Mouse (Mus musculus): ENCODE results near the gene Insr. TPM values are rescaled to one million over a fixed set of nuclear protein-coding genes. Genes with fewer than 3 reads are reported as not detected.
"Not testable (repeated sequence)": the region's sequence is repeated elsewhere in the genome, so short reads cannot be mapped to it uniquely, and the experiment has no call there.

Insr gene
- polyA plus RNA-seq, 1 experiment = 22.0 TPM

DNA sequence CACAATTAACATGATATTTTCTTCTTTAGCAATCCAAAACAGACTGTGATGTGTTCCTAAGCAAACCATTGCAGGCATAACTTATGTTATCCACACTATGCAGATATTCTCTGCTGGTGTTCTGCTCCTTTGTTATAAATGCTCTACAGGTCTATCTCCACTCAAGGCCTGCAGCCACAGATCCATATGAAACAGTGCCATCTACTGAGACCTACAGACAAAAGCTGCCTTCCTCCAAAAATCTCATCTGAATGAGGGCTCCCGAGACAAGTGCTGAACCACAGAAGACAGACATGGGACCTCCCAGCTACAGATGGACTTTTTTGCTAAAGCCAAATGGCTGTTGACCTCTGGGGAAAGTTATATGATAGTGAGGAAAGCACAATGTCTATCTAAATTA lies 132.9 kb downstream of the Insr start:
- TF ChIP-seq CTCF (IDR thresholded peaks at IDR 0.05; ENCODE audit: borderline replicate concordance, control insufficient read depth, extremely low read depth, insufficient read depth, low read length, poor library complexity) (no peak), POLR2A (IDR thresholded peaks at IDR 0.05; ENCODE audit: control insufficient read depth, extremely low read depth, insufficient read depth, low read length, poor library complexity) (no peak)
- Histone ChIP-seq H3K4me3 (ENCODE audit: control insufficient read depth, insufficient read depth, low read length) (no peak overlapping the region), H3K4me1 (replicated peaks; ENCODE audit: control insufficient read depth, insufficient read depth, low read length) (no peaks in the 10 kb centered on the region), H3K27me3 (ENCODE audit: control insufficient read depth, insufficient read depth, low read length) (no peaks in the 10 kb centered on the region), H3K36me3 (ENCODE audit: control insufficient read depth, insufficient read depth, low read length) (no peaks in the 10 kb centered on the region), H3K27ac (ENCODE audit: control insufficient read depth, insufficient read depth, low read length) (no peak overlapping the region)
- WGBS = 56% methylated on average over 1 of the region's 1 CpGs
- DNase-seq = no peak

DNA sequence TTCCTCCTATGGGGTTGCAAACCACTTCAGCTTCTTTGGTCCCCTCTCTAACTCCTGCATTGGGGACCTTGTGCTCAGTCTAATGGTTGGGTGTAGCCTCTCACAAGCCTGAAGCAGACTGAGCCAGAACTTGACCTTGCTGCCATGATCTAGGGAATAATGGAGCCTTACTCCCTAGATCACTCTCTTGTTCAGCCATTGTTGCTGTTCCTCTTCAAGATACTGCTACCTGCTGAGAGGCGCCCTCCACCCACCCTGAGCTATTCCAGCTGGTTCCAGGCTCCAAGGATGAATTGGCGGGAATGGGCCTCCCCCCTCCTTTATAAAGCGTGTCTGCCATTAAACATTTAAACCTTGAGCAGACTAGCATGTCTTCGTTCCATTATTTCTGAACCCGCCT lies 179.0 kb downstream of the Insr start:
- H3K4me1 ChIP-seq (replicated peaks; ENCODE audit: control insufficient read depth, insufficient read depth, low read length); DNase-seq; H3K27ac ChIP-seq (ENCODE audit: control insufficient read depth, insufficient read depth, low read length); H3K36me3 ChIP-seq (ENCODE audit: control insufficient read depth, insufficient read depth, low read length); H3K4me3 ChIP-seq (ENCODE audit: control insufficient read depth, insufficient read depth, low read length); H3K27me3 ChIP-seq (ENCODE audit: control insufficient read depth, insufficient read depth, low read length): not testable (repeated sequence)
- 93% methylated on average over 5 of the region's 5 CpGs for WGBS

Other genes with a start within 250 kb of the Insr start
- gene A430078G23Rik, start 73.8 kb upstream of the Insr start, polyA plus RNA-seq (2012; rRNA removed) = 30.2 and 30.7 TPM in 2 replicates
- 120 and 122 TPM in 2 replicates for gene Arhgef18, start 113.4 kb upstream of the Insr start, polyA plus RNA-seq (2012; rRNA removed)
- gene Pex11g, start 188.1 kb upstream of the Insr start, polyA plus RNA-seq (2012; rRNA removed) = 3.1 TPM in 2 replicates
- 0.20 TPM in 1 of 2 replicates, not detected in the other for gene Tex45, start 191.2 kb upstream of the Insr start, polyA plus RNA-seq (2012; rRNA removed)
- gene Zfp358, start 213.5 kb upstream of the Insr start, polyA plus RNA-seq (2012; rRNA removed) = 75.9 and 76.7 TPM in 2 replicates
- 312 and 481 TPM in 2 replicates for gene Mcoln1, start 220.8 kb upstream of the Insr start, polyA plus RNA-seq (2012; rRNA removed)
- 56.1 and 61.6 TPM in 2 replicates for gene Pnpla6, start 235.8 kb upstream of the Insr start, polyA plus RNA-seq (2012; rRNA removed)

Data from thymus, adult 2 months (tissue).